Mouse (Mus musculus) kidney, postnatal 14 days (tissue): ENCODE measurements around the gene Ankrd37.

Experiments
- DNase-seq: peaks from one replicate; pipeline ENCODE4 v3.0.0; 2022; ENCODE audit warnings: mixed read lengths

Ankrd37 gene

GRCm38 (mm10) chr8:45973988-45974505, 31.5 kb downstream of the Ankrd37 start:
- no peak for DNase-seq

- DNase-seq = no peak
Observed at GRCm38 (mm10) chr8:45970894-45971293, 34.6 kb downstream of the Ankrd37 start.

- DNase-seq = no peak
Observed at GRCm38 (mm10) chr8:45950622-45951021, 54.9 kb downstream of the Ankrd37 start.
